Mouse (Mus musculus) left cerebral cortex, adult 11 months (tissue): ENCODE results near the gene Unc93b1.

ENCODE experiments used
- DNase-seq: peaks from one replicate; pipeline ENCODE4 v3.0.0; 2022; ENCODE audit warnings: low spot score

Gene Unc93b1

GRCm38 (mm10) chr19:3935032-3935895 is at the start of gene Unc93b1:
TSS of gene Unc93b1 (plus strand) at chr19:3935186.
- DNase-seq, result no peak

- no peak for DNase-seq
Observed at GRCm38 (mm10) chr19:3889096-3889495, 45.9 kb upstream of the Unc93b1 start.

GRCm38 (mm10) chr19:3890181-3890580 is 44.8 kb upstream of the Unc93b1 start:
- no peak for DNase-seq

GRCm38 (mm10) chr19:3893545-3894116 is 41.4 kb upstream of the Unc93b1 start:
- DNase-seq, result no peak

- no peak for DNase-seq
Observed at GRCm38 (mm10) chr19:3894294-3894693, 40.7 kb upstream of the Unc93b1 start.

- DNase-seq, result no peak
Observed at GRCm38 (mm10) chr19:3895171-3895631, 39.8 kb upstream of the Unc93b1 start.

- no peak for DNase-seq
Observed at GRCm38 (mm10) chr19:3896208-3896607, 38.8 kb upstream of the Unc93b1 start.

GRCm38 (mm10) chr19:3897557-3897956 is 37.4 kb upstream of the Unc93b1 start:
- no peak for DNase-seq

GRCm38 (mm10) chr19:3898952-3899351 is 36.0 kb upstream of the Unc93b1 start:
- no peak for DNase-seq

GRCm38 (mm10) chr19:3899618-3900017 is 35.4 kb upstream of the Unc93b1 start:
- no peak for DNase-seq

GRCm38 (mm10) chr19:3902966-3903365 is 32.0 kb upstream of the Unc93b1 start:
- no peak for DNase-seq

- DNase-seq, result no peak
Observed at GRCm38 (mm10) chr19:3903648-3904362, 31.2 kb upstream of the Unc93b1 start.

GRCm38 (mm10) chr19:3904363-3904675 is 30.7 kb upstream of the Unc93b1 start:
- DNase-seq, result no peak

GRCm38 (mm10) chr19:3905261-3905969 is 29.6 kb upstream of the Unc93b1 start:
- no peak for DNase-seq

GRCm38 (mm10) chr19:3906326-3906725 is 28.7 kb upstream of the Unc93b1 start:
- no peak for DNase-seq

- no peak for DNase-seq
Observed at GRCm38 (mm10) chr19:3906795-3907786, 27.9 kb upstream of the Unc93b1 start, which contains the start of gene Tcirg1. TSS of gene Tcirg1 (minus strand) at chr19:3907133.

- no peak for DNase-seq
Observed at GRCm38 (mm10) chr19:3907876-3908660, 26.9 kb upstream of the Unc93b1 start.

- DNase-seq, result no peak
Observed at GRCm38 (mm10) chr19:3910206-3910605, 24.8 kb upstream of the Unc93b1 start.

GRCm38 (mm10) chr19:3912337-3913204 is 22.4 kb upstream of the Unc93b1 start, which contains the start of gene Ndufs8:
TSS of gene Ndufs8 (minus strand) at chr19:3912774.
- DNase-seq, result peak; percentile 98
